Mouse (Mus musculus): ENCODE data around the gene Itgam.

DNA sequence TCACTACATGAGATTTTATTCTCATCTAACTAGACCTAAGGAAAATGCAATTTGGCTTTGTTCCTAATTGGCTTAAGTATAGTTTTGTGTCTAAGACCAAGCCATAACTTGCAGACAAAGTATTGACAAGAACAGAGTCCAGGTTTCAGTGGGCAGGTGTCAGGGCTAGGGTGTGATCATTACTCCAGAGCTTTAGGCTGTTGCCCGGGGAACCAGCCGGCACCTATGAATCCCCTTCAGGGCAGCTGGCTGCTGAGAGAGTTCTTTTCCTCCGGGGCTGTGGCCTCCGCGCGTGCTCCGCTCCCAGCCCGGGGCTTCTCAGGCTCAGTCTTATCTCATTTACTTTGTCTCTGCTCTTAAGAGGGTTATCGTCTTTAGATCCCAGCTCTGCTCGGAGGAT, 92.5 kb downstream of the Itgam start:
- TF ChIP-seq POLR2A (IDR thresholded peaks at IDR 0.05; ENCODE audit: borderline replicate concordance, control insufficient read depth, low read depth, low read length), result no peak
- no peak for TF ChIP-seq CTCF (IDR thresholded peaks at IDR 0.05; ENCODE audit: control insufficient read depth, insufficient read depth, low read length)
